Mouse (Mus musculus): ENCODE measurements at regions not wholly inside any gene's neighbourhood (a gene's known extent, or its start where the extent isn't known, plus 50 kb on each side); places are given as distances from the start of the nearest gene placed in this dataset.

DNA sequence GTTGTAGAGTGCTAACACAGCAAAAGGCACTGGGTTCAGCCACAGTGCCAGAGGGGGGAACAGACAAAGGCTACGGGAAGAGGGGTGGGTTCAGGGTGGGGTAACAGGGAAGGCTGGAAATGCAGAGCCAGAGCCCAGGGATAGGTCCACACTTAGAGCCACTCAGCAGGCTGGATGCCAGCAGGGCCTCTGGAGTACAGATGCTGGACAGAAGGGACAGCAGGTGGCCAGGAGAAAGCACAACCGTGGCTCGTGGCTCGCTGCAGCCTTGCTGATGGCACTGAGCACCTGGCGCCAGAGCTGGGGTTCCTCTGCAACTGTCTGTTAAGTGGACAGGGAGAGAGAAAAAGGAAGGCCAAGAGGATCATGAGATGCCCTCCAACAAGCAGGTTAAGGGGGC, 174.2 kb downstream of the Mroh4 start:
- DNase-seq (ENCODE audit: low spot score) = no peak

DNA sequence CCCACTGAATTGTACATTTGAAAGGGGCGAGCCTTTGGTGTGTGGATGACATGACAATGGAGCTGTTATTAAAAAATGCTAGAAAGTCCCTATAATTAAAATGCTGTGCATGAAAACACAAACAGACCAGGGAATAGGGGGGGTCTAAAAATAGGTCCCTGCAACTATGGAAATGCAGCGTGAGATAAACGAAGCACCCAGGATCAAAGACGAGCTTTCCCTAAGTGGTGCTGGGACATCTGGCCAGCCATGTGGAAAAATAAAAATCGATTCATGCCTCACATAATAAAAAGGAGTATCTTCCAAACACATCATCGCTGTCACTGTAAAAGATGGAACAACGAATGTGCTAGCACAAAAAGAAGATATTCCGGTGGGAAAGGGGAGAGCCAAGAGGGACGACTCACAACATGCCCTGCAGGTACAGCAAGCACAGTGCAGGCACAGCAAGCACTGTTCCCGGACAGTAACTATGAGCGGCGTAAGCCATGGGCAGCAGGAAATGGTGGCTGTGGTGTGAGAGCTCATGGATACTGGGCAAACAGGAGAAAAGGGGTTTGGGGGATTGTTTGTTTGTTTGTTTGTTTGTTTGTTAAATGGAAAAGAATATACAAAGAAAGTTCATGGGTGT, 176.7 kb downstream of the Mroh4 start:
- DNase-seq (ENCODE audit: low spot score) = no peak

GRCm38 (mm10) chr15:74458940-74459339, 177.2 kb downstream of the Mroh4 start:
- DNase-seq (ENCODE audit: low spot score) = no peak

- no peak for DNase-seq (ENCODE audit: low spot score)
Observed at GRCm38 (mm10) chr15:74457965-74458364, 178.2 kb downstream of the Mroh4 start.

- no peak for DNase-seq (ENCODE audit: low spot score)
Observed at GRCm38 (mm10) chr15:74456675-74457040, 179.5 kb downstream of the Mroh4 start.

- DNase-seq (ENCODE audit: low spot score) = no peak
Observed at GRCm38 (mm10) chr15:74455921-74456674, 180.1 kb downstream of the Mroh4 start.

DNA sequence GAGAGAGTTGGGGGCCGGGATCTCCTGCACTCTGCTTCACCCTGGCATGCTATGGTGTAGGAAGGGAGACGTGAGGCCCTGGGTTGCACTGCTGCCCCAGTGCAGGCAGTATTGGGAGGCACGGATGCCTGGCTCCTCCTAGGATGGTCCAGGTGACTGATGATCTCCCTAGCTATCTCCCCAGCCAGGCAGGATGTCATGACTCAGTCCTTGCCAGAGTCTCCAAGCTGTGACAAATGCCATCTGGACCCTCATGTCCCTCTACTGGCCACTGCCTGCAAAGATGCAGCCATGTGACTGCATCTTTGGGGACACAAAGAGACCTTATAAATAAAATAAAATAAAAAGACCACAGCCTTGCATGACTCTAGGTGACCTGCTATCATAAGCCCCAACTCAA, 181.6 kb downstream of the Mroh4 start:
- DNase-seq (ENCODE audit: low spot score) = no peak

DNA sequence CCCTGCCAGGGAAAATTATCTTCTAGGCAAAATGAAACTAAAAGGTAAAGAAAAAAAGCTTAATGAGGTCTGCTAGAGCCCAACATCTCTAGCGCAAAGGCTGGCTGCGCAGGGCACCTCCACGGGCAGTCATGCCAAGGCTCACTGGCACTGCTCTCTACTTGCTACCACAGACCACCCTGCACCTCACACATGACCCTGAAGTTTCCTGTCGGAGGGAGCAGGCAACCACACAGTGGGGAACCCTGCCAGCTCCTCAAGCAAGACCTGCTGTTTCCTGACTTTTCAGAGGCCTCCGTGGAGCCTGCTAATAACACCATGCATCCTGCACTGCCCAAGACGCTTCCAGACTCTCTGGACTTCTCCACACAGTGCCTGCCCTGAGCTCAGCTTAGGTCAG, 182.3 kb downstream of the Mroh4 start:
- DNase-seq (ENCODE audit: low spot score) = no peak

GRCm38 (mm10) chr15:74452426-74452825, 183.7 kb downstream of the Mroh4 start:
- no peak for DNase-seq (ENCODE audit: low spot score)

- no peak for DNase-seq (ENCODE audit: low spot score)
Observed at GRCm38 (mm10) chr15:74441889-74442288, 194.3 kb downstream of the Mroh4 start.

GRCm38 (mm10) chr15:74426989-74427388, 209.2 kb downstream of the Mroh4 start:
- no peak for DNase-seq (ENCODE audit: low spot score)

GRCm38 (mm10) chr15:74423001-74423400, 213.2 kb downstream of the Mroh4 start:
- DNase-seq (ENCODE audit: low spot score) = no peak

DNA sequence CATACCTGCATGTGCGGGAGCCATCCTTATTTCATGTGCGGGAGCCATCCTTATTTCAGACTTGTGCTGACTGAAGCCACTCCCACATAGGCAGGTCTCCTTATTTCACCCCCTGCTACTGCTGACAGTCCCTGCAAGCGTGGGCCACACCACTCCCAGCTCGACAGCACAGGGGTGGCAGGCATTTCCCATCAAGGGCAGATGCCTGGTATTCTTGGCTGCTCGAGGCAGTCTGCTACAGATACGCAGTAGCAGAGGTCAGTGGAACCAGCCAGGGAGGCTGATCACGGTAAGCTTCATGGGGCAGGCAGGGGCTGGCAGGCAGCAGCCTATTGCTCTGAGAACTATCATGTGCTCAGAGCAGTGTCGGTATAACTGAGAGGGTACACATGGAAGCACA, 215.6 kb downstream of the Mroh4 start:
- DNase-seq (ENCODE audit: low spot score) = no peak

DNA sequence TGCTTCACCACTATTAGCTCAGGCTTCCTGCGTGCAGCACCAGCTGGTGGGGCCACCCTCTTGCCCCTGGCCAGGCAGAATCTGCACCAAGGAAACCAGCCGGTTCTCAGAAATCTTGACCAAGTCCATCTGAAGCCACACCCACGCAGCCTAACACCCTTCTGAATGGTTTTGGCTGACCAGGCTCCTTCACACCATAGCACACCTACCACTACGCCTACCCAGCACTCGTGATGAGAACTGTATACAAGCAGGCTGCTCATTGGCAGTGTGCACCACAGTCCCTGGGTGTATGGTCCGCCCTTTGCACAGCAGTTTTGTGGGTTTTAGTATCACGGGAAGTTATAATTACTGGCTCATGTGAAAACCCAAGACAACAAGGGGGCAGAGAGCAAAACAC, 217.5 kb downstream of the Mroh4 start:
- no peak for DNase-seq (ENCODE audit: low spot score)

- no peak for DNase-seq (ENCODE audit: low spot score)
Observed at GRCm38 (mm10) chr15:74413217-74413616, 222.9 kb downstream of the Mroh4 start.

DNA sequence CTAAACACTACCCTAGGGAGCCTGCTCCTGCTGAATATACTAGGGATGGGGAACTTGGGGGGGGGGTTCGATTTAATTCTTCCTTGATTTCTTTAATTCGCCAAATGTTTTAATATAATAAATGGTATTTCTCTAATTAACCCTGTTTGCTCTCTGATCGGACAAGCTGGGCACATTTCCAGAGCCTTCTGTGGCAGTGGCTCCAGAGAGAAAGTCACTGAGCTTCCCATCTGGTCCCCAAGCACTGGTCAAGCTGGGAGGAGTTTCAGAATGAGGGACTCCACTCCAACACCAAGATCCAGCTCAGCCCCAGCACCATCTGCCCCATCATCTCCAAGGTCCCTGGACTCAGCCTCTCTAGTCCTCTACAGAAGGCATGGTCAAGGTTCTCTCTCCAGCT, 223.9 kb downstream of the Mroh4 start:
- no peak for DNase-seq (ENCODE audit: low spot score)

- no peak for DNase-seq (ENCODE audit: low spot score)
Observed at GRCm38 (mm10) chr15:74411097-74411496, 225.1 kb downstream of the Mroh4 start.

- DNase-seq (ENCODE audit: low spot score) = no peak
Observed at GRCm38 (mm10) chr15:74404866-74405265, 231.3 kb downstream of the Mroh4 start.

GRCm38 (mm10) chr15:74401275-74401674, 234.9 kb downstream of the Mroh4 start:
- DNase-seq (ENCODE audit: low spot score) = no peak

DNA sequence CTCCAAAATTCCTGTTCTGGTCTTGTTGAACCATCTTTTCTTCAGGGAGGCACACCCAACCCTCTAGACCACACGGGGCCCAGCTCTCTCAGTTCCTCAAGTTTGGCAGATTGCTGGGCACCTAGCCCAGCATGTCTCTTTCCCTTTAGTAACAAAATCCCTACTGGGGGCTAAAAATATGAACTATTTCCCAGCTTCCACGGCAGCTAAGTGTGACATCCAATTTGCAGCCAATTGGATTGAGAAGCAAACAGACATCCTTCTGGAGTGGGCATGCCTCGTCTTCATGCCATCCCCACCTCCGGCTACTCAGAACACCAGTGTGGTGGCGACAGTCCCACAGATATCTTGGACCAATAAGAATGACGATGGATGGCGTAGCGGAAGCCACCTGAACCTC, 240.1 kb downstream of the Mroh4 start:
- no peak for DNase-seq (ENCODE audit: low spot score)

- DNase-seq (ENCODE audit: low spot score) = no peak
Observed at GRCm38 (mm10) chr15:74387533-74387932, 248.6 kb downstream of the Mroh4 start.

DNA sequence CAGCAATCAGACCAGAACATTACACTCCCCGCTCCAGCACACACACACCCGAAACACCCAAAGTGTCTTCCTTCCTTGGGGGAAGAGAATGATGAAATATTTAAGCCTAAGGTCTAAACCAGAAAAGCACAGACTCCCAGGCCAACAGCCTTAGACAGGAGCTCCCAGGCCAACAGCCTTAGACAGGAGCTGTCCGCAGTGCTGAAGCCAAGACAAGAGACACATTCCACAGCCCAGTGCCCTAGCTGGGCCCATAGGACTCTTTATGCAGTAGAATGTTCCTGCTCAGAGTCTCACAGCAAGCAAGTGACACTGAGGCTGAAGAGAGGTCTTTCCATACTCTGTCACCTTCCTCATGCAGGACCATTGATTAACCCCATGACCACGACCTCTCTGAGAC, 253.6 kb downstream of the Mroh4 start:
- peak; percentile 36 for DNase-seq (ENCODE audit: low spot score)

GRCm38 (mm10) chr15:74379366-74379765, 256.8 kb downstream of the Mroh4 start:
- no peak for DNase-seq (ENCODE audit: low spot score)

GRCm38 (mm10) chr15:74369461-74369860, 266.7 kb downstream of the Mroh4 start:
- DNase-seq (ENCODE audit: low spot score) = no peak
